Mouse (Mus musculus): Measurements from ENCODE around the gene Mcm5. TPM values are rescaled to one million over a fixed set of nuclear protein-coding genes. Genes with fewer than 3 reads are reported as not detected.

Mcm5 gene
- polyA plus RNA-seq, 1 experiment from 2014 or later, result 250 TPM

Other genes with a start within 250 kb of the Mcm5 start
- not detected in 2 replicates for gene Isx, start 236.4 kb upstream of the Mcm5 start, polyA plus RNA-seq (2016; fragmentation: Nextera tagmentation; extraction: Ambion mirVana)
- 42.9 and 49.3 TPM in 2 replicates for gene Hmgxb4, start 116.2 kb upstream of the Mcm5 start, polyA plus RNA-seq (2016; fragmentation: Nextera tagmentation; extraction: Ambion mirVana)
- gene Tom1, start 75.9 kb upstream of the Mcm5 start, polyA plus RNA-seq (2016; fragmentation: Nextera tagmentation; extraction: Ambion mirVana), result 29.1 and 31.4 TPM in 2 replicates
- gene Hmox1, start 15.9 kb upstream of the Mcm5 start, polyA plus RNA-seq (2016; fragmentation: Nextera tagmentation; extraction: Ambion mirVana), result 19.3 and 23.4 TPM in 2 replicates
- gene Rasd2, start 104.4 kb downstream of the Mcm5 start, polyA plus RNA-seq (2016; fragmentation: Nextera tagmentation; extraction: Ambion mirVana), result 0.14 and 0.27 TPM in 2 replicates